In genomic region chr2:28752388-28752787, GRCm38 (mm10) we compare ENCODE assay signal across 11 mouse cellular contexts. TPM values are rescaled to one million over a fixed set of nuclear protein-coding genes. Genes with fewer than 3 reads are reported as not detected.
A peak's percentile ranks its signal among the peaks of the same experiment; 100 is the strongest.
DNase-seq lines count a peak whose midpoint lies in the region; ATAC-seq lines count a peak whose summit lies in the region.
"Had no signal": no experiment of that assay in that cellular context is flagged by ENCODE, and none has a peak within 500 bp of the region (broad histone marks: within the 10 kb centered on the region; RNA-seq: fewer than 3 reads in every experiment).

No protein-coding gene starts in this region.

- no peak for DNase-seq in heart, adult 11 months
- peak; percentile 46 for DNase-seq in retina, postnatal 1 day
- no peak for DNase-seq in retina, embryonic 14.5 days (ENCODE audit: low spot score)
- DNase-seq in embryonic facial prominence, embryonic 14.5 days (ENCODE audit: low spot score) = peak; percentile 85
- DNase-seq in urinary bladder, adult 18-20 months (ENCODE audit: low spot score in 2 of 2) = no peak
- DNase-seq: lung, adult 18-20 months had no signal

- H3K4me2 ChIP-seq in heart, embryonic 15.5 days = peak overlapping the region; percentile 21; the same call in 1 of the 2 replicates
- H3K4me2 ChIP-seq in embryonic facial prominence, embryonic 14.5 days (ENCODE audit: low read depth, low read length) = peak overlapping the region; percentile 68
- no peak overlapping the region for H3K4me2 ChIP-seq in midbrain, embryonic 16.5 days (ENCODE audit: low read length)

- ATAC-seq in heart, embryonic 15.5 days (replicated peaks; ENCODE audit: insufficient number of reproducible peaks, insufficient read depth, low FRiP score, low read depth) = no peak
- ATAC-seq in embryonic facial prominence, embryonic 14.5 days (ENCODE audit: low read depth) = peak; percentile 63
- ATAC-seq in midbrain, embryonic 16.5 days = no peak
- ATAC-seq in granulocyte monocyte progenitor cell, adult 5-6 weeks (replicated peaks; ENCODE audit: poor library complexity, severe bottlenecking) = no peak

- no peak overlapping the region for H3K9ac ChIP-seq in heart, embryonic 15.5 days
- no peak overlapping the region for H3K9ac ChIP-seq in embryonic facial prominence, embryonic 14.5 days (ENCODE audit: low read depth, low read length)
- H3K9ac ChIP-seq in midbrain, embryonic 16.5 days (ENCODE audit: low read depth, low read length) = no peak overlapping the region

- H3K27me3 ChIP-seq in heart, embryonic 15.5 days = peaks cover 62% of the 10 kb centered on the region
- H3K27me3 ChIP-seq in embryonic facial prominence, embryonic 14.5 days (replicated peaks; ENCODE audit: control insufficient read depth, insufficient read depth, low read length) = peaks cover 7% of the 10 kb centered on the region; the same call in 1 of the 2 replicates
- H3K27me3 ChIP-seq in midbrain, embryonic 16.5 days (ENCODE audit: control insufficient read depth, insufficient read depth, low read depth, low read length) = peaks cover 13% of the 10 kb centered on the region
- H3K27me3 ChIP-seq: CH12.LX had no signal

- H3K4me3 ChIP-seq in heart, embryonic 15.5 days = no peak overlapping the region
- H3K4me3 ChIP-seq in embryonic facial prominence, embryonic 14.5 days (ENCODE audit: low read depth, low read length) = no peak overlapping the region
- no peak overlapping the region for H3K4me3 ChIP-seq in midbrain, embryonic 16.5 days (ENCODE audit: low read depth, low read length)

- H3K36me3 ChIP-seq in heart, embryonic 15.5 days = no peaks in the 10 kb centered on the region
- H3K36me3 ChIP-seq in embryonic facial prominence, embryonic 14.5 days (ENCODE audit: control insufficient read depth, insufficient read depth, low read length) = no peaks in the 10 kb centered on the region
- no peaks in the 10 kb centered on the region for H3K36me3 ChIP-seq in midbrain, embryonic 16.5 days (ENCODE audit: control insufficient read depth, insufficient read depth, low read length)

- H3K4me1 ChIP-seq in heart, embryonic 15.5 days (replicated peaks) = peaks cover 24% of the 10 kb centered on the region
- peaks cover 16% of the 10 kb centered on the region for H3K4me1 ChIP-seq in embryonic facial prominence, embryonic 14.5 days (ENCODE audit: control insufficient read depth, insufficient read depth, low read length)
- H3K4me1 ChIP-seq in midbrain, embryonic 16.5 days (ENCODE audit: control insufficient read depth, insufficient read depth, low read length) = peaks cover 31% of the 10 kb centered on the region

- no peak overlapping the region for H3K27ac ChIP-seq in heart, embryonic 15.5 days
- H3K27ac ChIP-seq in embryonic facial prominence, embryonic 14.5 days (replicated peaks; ENCODE audit: low read depth, low read length) = 0 out of 2 replicates have a peak overlapping the region, but pooled peaks have one; percentile 13
- peak overlapping the region; percentile 70 for H3K27ac ChIP-seq in midbrain, embryonic 16.5 days (ENCODE audit: low read length)

- WGBS in heart, embryonic 15.5 days = 22% methylated on average over 8 of the region's 8 CpGs
- 16% methylated on average over 8 of the region's 8 CpGs for WGBS in embryonic facial prominence, embryonic 14.5 days
- WGBS in midbrain, embryonic 16.5 days = 37% methylated on average over 8 of the region's 8 CpGs

- H3K9me3 ChIP-seq in heart, embryonic 15.5 days (replicated peaks) = no peaks in the 10 kb centered on the region
- no peaks in the 10 kb centered on the region for H3K9me3 ChIP-seq in embryonic facial prominence, embryonic 14.5 days (ENCODE audit: control insufficient read depth, low read length)
- no peaks in the 10 kb centered on the region for H3K9me3 ChIP-seq in midbrain, embryonic 16.5 days (replicated peaks; ENCODE audit: control insufficient read depth, low read length, poor library complexity, severe bottlenecking)

RNA-seq across cellular contexts. Expression of gene Ak8, which starts 52.4 kb away (rescaled TPM):
- 0.30 and 0.48 TPM in 2 replicates for polyA plus RNA-seq in heart, embryonic 15.5 days (2015; fragmentation: Nextera tagmentation; extraction: Ambion mirVana)
- 1.2 and 2.0 TPM in 2 replicates for polyA plus RNA-seq in embryonic facial prominence, embryonic 14.5 days (2014; fragmentation: Nextera tagmentation; extraction: Ambion mirVana)
- polyA plus RNA-seq in midbrain, embryonic 16.5 days (2015; fragmentation: Nextera tagmentation; extraction: Ambion mirVana) = 3.4 and 4.5 TPM in 2 replicates
- not detected in 2 replicates for total RNA-seq in granulocyte monocyte progenitor cell, adult 5-6 weeks (2014; fragmentation: Nextera tagmentation)
- not detected in 2 replicates for total RNA-seq in granulocyte monocyte progenitor cell, adult 5-6 weeks (2017)

RNA-seq across cellular contexts. Expression of gene Spaca9, which starts 52.9 kb away (rescaled TPM):
- polyA plus RNA-seq in heart, embryonic 15.5 days (2015; fragmentation: Nextera tagmentation; extraction: Ambion mirVana) = 1.0 and 1.7 TPM in 2 replicates
- polyA plus RNA-seq in embryonic facial prominence, embryonic 14.5 days (2014; fragmentation: Nextera tagmentation; extraction: Ambion mirVana) = 3.2 and 4.4 TPM in 2 replicates
- polyA plus RNA-seq in midbrain, embryonic 16.5 days (2015; fragmentation: Nextera tagmentation; extraction: Ambion mirVana) = 1.8 and 2.8 TPM in 2 replicates
- 5.0 TPM in 1 of 2 replicates, not detected in the other for total RNA-seq in granulocyte monocyte progenitor cell, adult 5-6 weeks (2014; fragmentation: Nextera tagmentation)
- 4.8 and 4.9 TPM in 2 replicates for total RNA-seq in granulocyte monocyte progenitor cell, adult 5-6 weeks (2017)
- total RNA-seq: left cerebral cortex, postnatal 36 days had no signal

Comparison
In these comparisons a context has a peak if more than half of its experiments do, and no peak if none do; other contexts are left out.
1. DNase-seq: peak in retina, postnatal 1 day (single experiment) and embryonic facial prominence, embryonic 14.5 days (single experiment); none in heart, adult 11 months (single experiment), retina, embryonic 14.5 days (single experiment) and urinary bladder, adult 18-20 months (0 of 2).